Mouse (Mus musculus): ENCODE results near the gene Drd3. TPM values are rescaled to one million over a fixed set of nuclear protein-coding genes. Genes with fewer than 3 reads are reported as not detected.
A peak's percentile ranks its signal among the peaks of the same experiment; 100 is the strongest.

The Drd3 gene
- polyA plus RNA-seq, 1 experiment from 2014 or later = not detected

- H3K9ac ChIP-seq = no peak overlapping the region
- H3K4me1 ChIP-seq (replicated peaks) = peaks cover 24% of the 10 kb centered on the region
- no peaks in the 10 kb centered on the region for H3K9me3 ChIP-seq
- WGBS = 53% methylated on average over 5 of the region's 5 CpGs
- no peak overlapping the region for H3K4me3 ChIP-seq
- ATAC-seq (ENCODE audit: low FRiP score) = no peak
- no peak overlapping the region for H3K4me2 ChIP-seq
- H3K36me3 ChIP-seq = no peaks in the 10 kb centered on the region
- H3K27me3 ChIP-seq = 0 out of 2 replicates have a peak, but pooled peaks cover 3% of the 10 kb centered on the region
- H3K27ac ChIP-seq = no peak overlapping the region
Measured at GRCm38 (mm10) chr16:43802466-43802865, 48.6 kb downstream of the Drd3 start.

GRCm38 (mm10) chr16:43804364-43804763 lies 50.5 kb downstream of the Drd3 start:
- 92% methylated on average over 6 of the region's 6 CpGs for WGBS
- no peaks in the 10 kb centered on the region for H3K9me3 ChIP-seq
- H3K4me3 ChIP-seq = no peak overlapping the region
- no peak overlapping the region for H3K9ac ChIP-seq
- no peaks in the 10 kb centered on the region for H3K36me3 ChIP-seq
- H3K27ac ChIP-seq = no peak overlapping the region
- no peak for ATAC-seq (ENCODE audit: low FRiP score)
- no peak overlapping the region for H3K4me2 ChIP-seq
- 0 out of 2 replicates have a peak, but pooled peaks cover 3% of the 10 kb centered on the region for H3K27me3 ChIP-seq
- H3K4me1 ChIP-seq (replicated peaks) = peaks cover 23% of the 10 kb centered on the region

- 82% methylated on average over 16 of the region's 16 CpGs for WGBS
Measured at GRCm38 (mm10) chr16:43807048-43807447, 53.2 kb downstream of the Drd3 start.

GRCm38 (mm10) chr16:43809429-43809828 lies 55.6 kb downstream of the Drd3 start:
- WGBS = 87% methylated on average over 2 of the region's 2 CpGs
- H3K36me3 ChIP-seq = no peaks in the 10 kb centered on the region
- no peaks in the 10 kb centered on the region for H3K27me3 ChIP-seq
- H3K4me3 ChIP-seq = no peak overlapping the region
- H3K9ac ChIP-seq = no peak overlapping the region
- no peak for ATAC-seq (ENCODE audit: low FRiP score)
- H3K27ac ChIP-seq = no peak overlapping the region
- H3K4me1 ChIP-seq (replicated peaks) = no peaks in the 10 kb centered on the region
- no peaks in the 10 kb centered on the region for H3K9me3 ChIP-seq
- H3K4me2 ChIP-seq = no peak overlapping the region

More at GRCm38 (mm10) chr16:43807048-43807447, 53.2 kb downstream of the Drd3 start:
- H3K4me3 ChIP-seq = no peak overlapping the region
- no peak overlapping the region for H3K27ac ChIP-seq
- no peaks in the 10 kb centered on the region for H3K4me1 ChIP-seq (replicated peaks)
- H3K4me2 ChIP-seq = no peak overlapping the region
- no peaks in the 10 kb centered on the region for H3K36me3 ChIP-seq
- no peak for ATAC-seq (ENCODE audit: low FRiP score)
- no peak overlapping the region for H3K9ac ChIP-seq
- no peaks in the 10 kb centered on the region for H3K9me3 ChIP-seq
- H3K27me3 ChIP-seq = no peaks in the 10 kb centered on the region

GRCm38 (mm10) chr16:43811402-43811801 lies 57.6 kb downstream of the Drd3 start:
- no peak overlapping the region for H3K27ac ChIP-seq
- no peak overlapping the region for H3K4me2 ChIP-seq
- no peaks in the 10 kb centered on the region for H3K4me1 ChIP-seq (replicated peaks)
- no peak for ATAC-seq (ENCODE audit: low FRiP score)
- H3K4me3 ChIP-seq = no peak overlapping the region
- 86% methylated on average over 1 of the region's 1 CpGs for WGBS
- H3K9ac ChIP-seq = no peak overlapping the region
- no peaks in the 10 kb centered on the region for H3K36me3 ChIP-seq
- no peaks in the 10 kb centered on the region for H3K27me3 ChIP-seq
- H3K9me3 ChIP-seq = no peaks in the 10 kb centered on the region

- no peak for ATAC-seq (ENCODE audit: low FRiP score)
- Histone ChIP-seq H3K4me1 (replicated peaks) (no peaks in the 10 kb centered on the region), H3K9ac (no peak overlapping the region), H3K27me3 (no peaks in the 10 kb centered on the region), H3K9me3 (no peaks in the 10 kb centered on the region), H3K4me2 (no peak overlapping the region), H3K27ac (no peak overlapping the region), H3K4me3 (no peak overlapping the region), H3K36me3 (no peaks in the 10 kb centered on the region)
- 48% methylated on average over 4 of the region's 4 CpGs for WGBS
Measured at GRCm38 (mm10) chr16:43814644-43815043, 60.8 kb downstream of the Drd3 start.

GRCm38 (mm10) chr16:43816321-43816720 lies 62.5 kb downstream of the Drd3 start:
- 73% methylated on average over 4 of the region's 5 CpGs for WGBS
- Histone ChIP-seq H3K27me3 (no peaks in the 10 kb centered on the region), H3K4me2 (no peak overlapping the region), H3K4me3 (no peak overlapping the region), H3K9me3 (no peaks in the 10 kb centered on the region), H3K27ac (no peak overlapping the region), H3K4me1 (replicated peaks) (no peaks in the 10 kb centered on the region), H3K36me3 (no peaks in the 10 kb centered on the region), H3K9ac (no peak overlapping the region)
- no peak for ATAC-seq (ENCODE audit: low FRiP score)

GRCm38 (mm10) chr16:43818404-43818803 lies 64.6 kb downstream of the Drd3 start:
- Histone ChIP-seq H3K27me3 (no peaks in the 10 kb centered on the region), H3K4me2 (no peak overlapping the region), H3K36me3 (no peaks in the 10 kb centered on the region), H3K27ac (no peak overlapping the region), H3K4me1 (replicated peaks) (no peaks in the 10 kb centered on the region), H3K4me3 (no peak overlapping the region), H3K9me3 (no peaks in the 10 kb centered on the region), H3K9ac (no peak overlapping the region)
- ATAC-seq (ENCODE audit: low FRiP score) = no peak
- WGBS = 97% methylated on average over 6 of the region's 6 CpGs

- 58% methylated on average over 3 of the region's 3 CpGs for WGBS
- Histone ChIP-seq H3K4me1 (replicated peaks) (no peaks in the 10 kb centered on the region), H3K9me3 (no peaks in the 10 kb centered on the region), H3K4me3 (no peak overlapping the region), H3K27me3 (no peaks in the 10 kb centered on the region), H3K27ac (no peak overlapping the region), H3K4me2 (no peak overlapping the region), H3K9ac (no peak overlapping the region), H3K36me3 (no peaks in the 10 kb centered on the region)
- 0 out of 2 replicates have a peak, but pooled peaks have one; percentile 36 for ATAC-seq (ENCODE audit: low FRiP score)
Measured at GRCm38 (mm10) chr16:43827492-43827891, 73.7 kb downstream of the Drd3 start.

GRCm38 (mm10) chr16:43831957-43832356 lies 78.1 kb downstream of the Drd3 start:
- Histone ChIP-seq H3K27me3 (no peaks in the 10 kb centered on the region), H3K4me1 (replicated peaks) (no peaks in the 10 kb centered on the region), H3K9ac (no peak overlapping the region), H3K27ac (no peak overlapping the region), H3K4me3 (no peak overlapping the region), H3K36me3 (no peaks in the 10 kb centered on the region), H3K4me2 (no peak overlapping the region), H3K9me3 (no peaks in the 10 kb centered on the region)
- WGBS = 95% methylated on average over 2 of the region's 2 CpGs
- ATAC-seq (ENCODE audit: low FRiP score) = no peak

GRCm38 (mm10) chr16:43841236-43841635 lies 87.4 kb downstream of the Drd3 start:
- WGBS = 87% methylated on average over 1 of the region's 1 CpGs
- Histone ChIP-seq H3K4me2 (no peak overlapping the region), H3K9me3 (no peaks in the 10 kb centered on the region), H3K27me3 (no peaks in the 10 kb centered on the region), H3K4me3 (no peak overlapping the region), H3K27ac (no peak overlapping the region), H3K4me1 (replicated peaks) (no peaks in the 10 kb centered on the region), H3K9ac (no peak overlapping the region), H3K36me3 (no peaks in the 10 kb centered on the region)
- ATAC-seq (ENCODE audit: low FRiP score) = no peak

GRCm38 (mm10) chr16:43849839-43850238 lies 96.0 kb downstream of the Drd3 start:
- no peaks in the 10 kb centered on the region for H3K36me3 ChIP-seq
- ATAC-seq (ENCODE audit: low FRiP score) = no peak
- H3K27me3 ChIP-seq = no peaks in the 10 kb centered on the region
- 82% methylated on average over 1 of the region's 1 CpGs for WGBS
- H3K4me3 ChIP-seq = no peak overlapping the region
- no peaks in the 10 kb centered on the region for H3K4me1 ChIP-seq (replicated peaks)
- H3K27ac ChIP-seq = no peak overlapping the region
- H3K9ac ChIP-seq = no peak overlapping the region
- no peaks in the 10 kb centered on the region for H3K9me3 ChIP-seq
- H3K4me2 ChIP-seq = no peak overlapping the region

- Histone ChIP-seq H3K9ac (no peak overlapping the region), H3K4me1 (replicated peaks) (no peaks in the 10 kb centered on the region), H3K4me3 (no peak overlapping the region), H3K36me3 (peaks cover 19% of the 10 kb centered on the region), H3K27ac (no peak overlapping the region), H3K9me3 (no peaks in the 10 kb centered on the region), H3K4me2 (no peak overlapping the region), H3K27me3 (no peaks in the 10 kb centered on the region)
- 86% methylated on average over 5 of the region's 5 CpGs for WGBS
- no peak for ATAC-seq (ENCODE audit: low FRiP score)
Measured at GRCm38 (mm10) chr16:43858941-43859476, 105.2 kb downstream of the Drd3 start.

Measured in hindbrain, embryonic 13.5 days (tissue).